Mouse (Mus musculus): Measurements from ENCODE around the gene Gm10722.
"Not testable (repeated sequence)": the region's sequence is repeated elsewhere in the genome, so short reads cannot be mapped to it uniquely, and the experiment has no call there.

Gm10722 gene

DNA sequence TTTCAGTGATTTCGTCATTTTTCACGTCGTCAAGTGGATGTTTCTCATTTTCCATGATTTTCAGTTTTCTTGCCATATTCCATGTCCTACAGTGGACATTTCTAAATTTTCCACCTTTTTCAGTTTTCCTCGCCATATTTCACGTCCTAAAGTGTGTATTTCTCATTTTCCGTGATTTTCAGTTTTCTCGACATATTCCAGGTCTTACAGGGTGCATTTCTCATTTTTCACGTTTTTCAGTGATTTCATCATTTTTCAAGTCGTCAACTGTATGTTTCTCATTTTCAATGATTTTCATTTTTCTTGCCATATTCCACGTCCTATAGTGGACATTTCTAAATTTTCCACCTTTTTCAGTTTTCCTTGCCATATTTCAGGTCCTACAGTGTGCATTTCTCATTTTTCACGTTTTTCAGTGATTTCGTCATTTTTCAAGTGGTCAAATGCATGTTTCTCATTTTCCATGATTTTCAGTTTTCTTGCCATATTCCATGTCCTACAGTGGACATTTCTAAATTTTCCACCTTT, at the start of gene Gm10722:
Gm10722 (plus strand) TSS at position 478 of the 528 bp plus-strand sequence.
- peak; percentile 21 for DNase-seq (ENCODE audit: low read depth)

DNA sequence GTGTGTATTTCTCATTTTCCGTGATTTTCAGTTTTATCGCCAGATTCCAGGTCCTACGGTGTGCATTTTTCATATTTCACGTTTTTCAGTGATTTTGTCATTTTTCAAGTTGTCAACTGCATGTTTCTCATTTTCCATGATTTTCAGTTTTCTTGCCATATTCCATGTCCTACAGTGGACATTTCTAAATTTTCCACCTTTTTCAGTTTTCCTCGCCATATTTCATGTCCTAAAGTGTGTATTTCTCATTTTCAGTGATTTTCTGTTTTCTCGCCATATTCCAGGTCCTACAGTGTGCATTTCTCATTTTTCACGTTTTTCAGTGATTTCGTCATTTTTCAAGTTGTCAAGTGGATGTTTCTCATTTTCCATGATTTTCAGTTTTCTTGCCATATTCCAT, 284 bp downstream of the Gm10722 start:
- not testable (repeated sequence) for DNase-seq (ENCODE audit: low read depth)

DNA sequence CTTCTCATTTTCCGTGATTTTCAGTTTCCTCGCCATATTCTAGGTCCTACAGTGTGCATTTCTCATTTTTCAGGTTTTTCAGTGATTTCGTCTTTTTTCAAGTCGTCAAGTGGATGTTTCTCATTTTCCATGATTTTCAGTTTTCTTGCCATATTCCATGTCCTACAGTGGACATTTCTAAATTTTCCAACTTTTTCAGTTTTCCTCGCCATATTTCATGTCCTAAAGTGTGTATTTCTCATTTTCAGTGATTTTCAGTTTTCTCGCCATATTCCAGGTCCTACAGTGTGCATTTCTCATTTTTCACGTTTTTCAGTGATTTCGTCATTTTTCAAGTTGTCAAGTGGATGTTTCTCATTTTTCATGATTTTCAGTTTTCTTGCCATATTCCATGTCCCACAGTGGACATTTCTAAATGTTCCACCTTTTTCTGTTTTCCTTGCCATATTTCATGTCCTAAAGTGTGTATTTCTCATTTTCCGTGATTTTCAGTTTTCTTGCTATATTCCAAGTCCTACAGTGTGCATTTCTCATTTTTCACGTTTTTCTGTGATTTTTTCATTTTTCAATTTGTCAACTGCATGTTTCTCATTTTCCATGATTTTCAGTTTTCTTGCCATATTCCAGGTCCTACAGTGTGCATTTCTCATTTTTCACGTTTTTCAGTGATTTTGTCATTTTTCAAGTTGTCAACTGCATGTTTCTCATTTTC, 1.4 kb downstream of the Gm10722 start:
- DNase-seq (ENCODE audit: low read depth) = peak; percentile 8

DNA sequence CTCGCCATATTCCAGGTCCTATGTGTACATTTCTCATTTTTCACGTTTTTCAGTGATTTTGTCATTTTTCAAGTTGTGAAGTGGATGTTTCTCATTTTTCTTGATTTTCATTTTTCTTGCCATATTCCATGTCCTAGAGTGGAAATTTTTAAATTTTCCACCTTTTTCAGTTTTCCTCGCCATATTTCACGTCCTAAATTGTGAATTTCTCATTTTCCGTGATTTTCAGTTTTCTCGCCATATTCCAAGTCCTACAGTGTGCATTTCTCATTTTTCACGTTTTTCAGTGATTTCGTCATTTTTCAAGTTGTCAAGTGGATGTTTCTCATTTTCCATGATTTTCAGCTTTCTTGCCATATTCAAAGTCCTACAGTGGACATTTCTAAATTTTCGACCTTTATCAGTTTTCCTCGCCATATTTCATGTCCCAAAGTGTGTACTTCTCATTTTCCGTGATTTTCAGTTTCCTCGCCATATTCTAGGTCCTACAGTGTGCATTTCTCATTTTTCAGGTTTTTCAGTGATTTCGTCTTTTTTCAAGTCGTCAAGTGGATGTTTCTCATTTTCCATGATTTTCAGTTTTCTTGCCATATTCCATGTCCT, 2.2 kb downstream of the Gm10722 start, which contains the start of gene Gm11168:
Gm11168 (plus strand) TSS at position 553 of the 603 bp plus-strand sequence.
- DNase-seq (ENCODE audit: low read depth) = not testable (repeated sequence)

DNA sequence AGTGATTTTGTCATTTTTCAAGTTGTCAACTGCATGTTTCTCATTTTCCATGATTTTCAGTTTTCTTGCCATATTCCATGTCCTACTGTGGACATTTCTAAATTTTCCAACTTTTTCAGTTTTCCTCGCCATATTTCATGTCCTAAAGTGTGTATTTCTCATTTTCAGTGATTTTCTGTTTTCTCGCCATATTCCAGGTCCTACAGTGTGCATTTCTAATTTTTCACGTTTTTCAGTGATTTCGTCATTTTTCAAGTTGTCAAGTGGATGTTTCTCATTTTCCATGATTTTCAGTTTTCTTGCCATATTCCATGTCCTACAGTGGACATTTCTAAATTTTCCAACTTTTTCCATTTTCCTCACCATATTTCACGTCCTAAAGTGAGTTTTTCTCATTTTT, 5.5 kb downstream of the Gm10722 start:
- not testable (repeated sequence) for DNase-seq (ENCODE audit: low read depth)

DNA sequence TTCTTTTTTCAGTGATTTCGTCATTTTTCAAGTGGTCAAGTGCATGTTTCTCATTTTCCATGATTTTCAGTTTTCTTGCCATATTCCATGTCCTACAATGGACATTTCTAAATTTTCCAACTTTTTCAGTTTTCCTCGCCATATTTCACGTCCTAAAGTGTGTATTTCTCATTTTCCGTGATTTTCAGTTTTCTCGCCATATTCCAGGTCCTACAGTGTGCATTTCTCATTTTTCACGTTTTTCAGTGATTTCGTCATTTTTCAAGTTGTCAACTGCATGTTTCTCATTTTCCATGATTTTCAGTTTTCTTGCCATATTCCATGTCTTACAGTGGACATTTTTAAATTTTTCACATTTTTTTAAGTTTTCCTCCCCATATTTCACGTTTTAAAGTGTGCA, 5.9 kb downstream of the Gm10722 start:
- DNase-seq (ENCODE audit: low read depth) = not testable (repeated sequence)

DNA sequence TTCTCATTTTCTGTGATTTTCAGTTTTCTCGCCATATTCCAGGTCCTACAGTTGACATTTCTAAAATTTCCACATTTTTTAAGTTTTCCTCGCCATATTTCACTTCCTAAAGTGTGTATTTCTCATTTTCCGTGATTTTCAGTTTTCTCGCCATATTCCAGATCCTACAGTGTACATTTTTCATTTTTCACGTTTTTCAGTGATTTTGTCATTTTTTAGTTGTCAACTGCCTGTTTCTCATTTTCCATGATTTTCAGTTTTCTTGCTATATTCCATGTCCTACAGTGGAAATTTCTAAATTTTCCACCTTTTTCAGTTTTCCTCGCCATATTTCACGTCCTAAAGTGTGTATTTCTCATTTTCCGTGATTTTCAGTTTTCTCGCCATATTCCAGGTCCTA, 6.5 kb downstream of the Gm10722 start:
- DNase-seq (ENCODE audit: low read depth) = peak; percentile 2

DNA sequence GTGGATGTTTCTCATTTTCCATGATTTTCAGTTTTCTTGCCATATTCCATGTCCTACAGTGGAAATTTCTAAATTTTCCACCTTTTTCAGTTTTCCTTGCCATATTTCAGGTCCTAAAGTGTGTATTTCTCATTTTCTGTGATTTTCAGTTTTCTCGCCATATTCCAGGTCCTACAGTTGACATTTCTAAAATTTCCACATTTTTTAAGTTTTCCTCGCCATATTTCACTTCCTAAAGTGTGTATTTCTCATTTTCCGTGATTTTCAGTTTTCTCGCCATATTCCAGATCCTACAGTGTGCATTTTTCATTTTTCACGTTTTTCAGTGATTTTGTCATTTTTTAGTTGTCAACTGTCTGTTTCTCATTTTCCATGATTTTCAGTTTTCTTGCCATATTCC, 8.6 kb downstream of the Gm10722 start:
- not testable (repeated sequence) for DNase-seq (ENCODE audit: low read depth)

DNA sequence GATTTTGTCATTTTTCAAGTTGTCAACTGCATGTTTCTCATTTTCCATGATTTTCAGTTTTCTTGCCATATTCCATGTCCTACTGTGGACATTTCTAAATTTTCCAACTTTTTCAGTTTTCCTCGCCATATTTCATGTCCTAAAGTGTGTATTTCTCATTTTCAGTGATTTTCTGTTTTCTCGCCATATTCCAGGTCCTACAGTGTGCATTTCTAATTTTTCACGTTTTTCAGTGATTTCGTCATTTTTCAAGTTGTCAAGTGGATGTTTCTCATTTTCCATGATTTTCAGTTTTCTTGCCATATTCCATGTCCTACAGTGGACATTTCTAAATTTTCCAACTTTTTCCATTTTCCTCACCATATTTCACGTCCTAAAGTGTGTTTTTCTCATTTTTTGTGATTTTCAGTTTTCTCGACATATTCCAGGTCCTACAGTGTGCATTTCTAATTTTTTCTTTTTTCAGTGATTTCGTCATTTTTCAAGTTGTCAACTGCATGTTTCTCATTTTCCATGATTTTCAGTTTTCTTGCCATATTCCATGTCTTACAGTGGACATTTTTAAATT, 11.4 kb downstream of the Gm10722 start:
- not testable (repeated sequence) for DNase-seq (ENCODE audit: low read depth)

DNA sequence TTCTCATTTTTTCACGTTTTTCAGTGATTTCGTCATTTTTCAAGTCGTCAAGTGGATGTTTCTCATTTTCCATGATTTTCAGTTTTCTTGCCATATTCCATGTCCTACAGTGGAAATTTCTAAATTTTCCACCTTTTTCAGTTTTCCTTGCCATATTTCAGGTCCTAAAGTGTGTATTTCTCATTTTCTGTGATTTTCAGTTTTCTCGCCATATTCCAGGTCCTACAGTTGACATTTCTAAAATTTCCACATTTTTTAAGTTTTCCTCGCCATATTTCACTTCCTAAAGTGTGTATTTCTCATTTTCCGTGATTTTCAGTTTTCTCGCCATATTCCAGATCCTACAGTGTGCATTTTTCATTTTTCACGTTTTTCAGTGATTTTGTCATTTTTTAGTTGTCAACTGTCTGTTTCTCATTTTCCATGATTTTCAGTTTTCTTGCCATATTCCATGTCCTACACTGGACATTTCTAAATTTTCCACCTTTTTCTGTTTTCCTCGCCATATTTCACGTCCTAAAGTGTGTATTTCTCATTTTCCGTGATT, 12.1 kb downstream of the Gm10722 start, which contains the start of gene Gm10721:
Gm10721 (plus strand) TSS at position 408 of the 547 bp plus-strand sequence.
- not testable (repeated sequence) for DNase-seq (ENCODE audit: low read depth)

DNA sequence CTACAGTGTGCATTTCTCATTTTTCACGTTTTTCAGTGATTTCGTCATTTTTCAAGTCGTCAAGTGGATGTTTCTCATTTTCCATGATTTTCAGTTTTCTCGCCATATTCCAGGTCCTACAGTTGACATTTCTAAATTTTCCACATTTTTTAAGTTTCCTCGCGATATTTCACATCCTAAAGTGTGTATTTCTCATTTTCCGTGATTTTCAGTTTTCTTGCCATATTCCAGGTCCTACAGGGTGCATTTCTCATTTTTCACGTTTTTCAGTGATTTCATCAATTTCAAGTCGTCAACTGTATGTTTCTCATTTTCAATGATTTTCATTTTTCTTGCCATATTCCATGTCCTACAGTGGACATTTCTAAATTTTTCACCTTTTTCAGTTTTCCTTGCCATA, 14.6 kb downstream of the Gm10722 start, which contains the start of gene Gm10720:
Gm10720 (plus strand) TSS at position 301 of the 400 bp plus-strand sequence.
- not testable (repeated sequence) for DNase-seq (ENCODE audit: low read depth)

DNA sequence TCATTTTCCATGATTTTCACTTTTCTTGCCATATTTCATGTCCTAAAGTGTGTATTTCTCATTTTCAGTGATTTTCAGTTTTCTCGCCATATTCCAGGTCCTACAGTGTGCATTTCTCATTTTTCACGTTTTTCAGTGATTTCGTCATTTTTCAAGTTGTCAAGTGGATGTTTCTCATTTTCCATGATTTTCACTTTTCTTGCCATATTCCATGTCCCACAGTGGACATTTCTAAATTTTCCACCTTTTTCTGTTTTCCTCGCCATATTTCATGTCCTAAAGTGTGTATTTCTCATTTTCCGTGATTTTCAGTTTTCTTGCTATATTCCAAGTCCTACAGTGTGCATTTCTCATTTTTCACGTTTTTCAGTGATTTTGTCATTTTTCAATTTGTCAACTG, 15.2 kb downstream of the Gm10722 start:
- DNase-seq (ENCODE audit: low read depth) = not testable (repeated sequence)

DNA sequence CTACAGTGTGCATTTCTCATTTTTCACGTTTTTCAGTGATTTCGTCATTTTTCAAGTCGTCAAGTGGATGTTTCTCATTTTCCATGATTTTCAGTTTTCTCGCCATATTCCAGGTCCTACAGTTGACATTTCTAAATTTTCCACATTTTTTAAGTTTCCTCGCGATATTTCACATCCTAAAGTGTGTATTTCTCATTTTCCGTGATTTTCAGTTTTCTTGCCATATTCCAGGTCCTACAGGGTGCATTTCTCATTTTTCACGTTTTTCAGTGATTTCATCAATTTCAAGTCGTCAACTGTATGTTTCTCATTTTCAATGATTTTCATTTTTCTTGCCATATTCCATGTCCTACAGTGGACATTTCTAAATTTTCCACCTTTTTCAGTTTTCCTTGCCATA, 16.4 kb downstream of the Gm10722 start, which contains the start of gene Gm10719:
Gm10719 (plus strand) TSS at position 301 of the 400 bp plus-strand sequence.
- DNase-seq (ENCODE audit: low read depth) = not testable (repeated sequence)

DNA sequence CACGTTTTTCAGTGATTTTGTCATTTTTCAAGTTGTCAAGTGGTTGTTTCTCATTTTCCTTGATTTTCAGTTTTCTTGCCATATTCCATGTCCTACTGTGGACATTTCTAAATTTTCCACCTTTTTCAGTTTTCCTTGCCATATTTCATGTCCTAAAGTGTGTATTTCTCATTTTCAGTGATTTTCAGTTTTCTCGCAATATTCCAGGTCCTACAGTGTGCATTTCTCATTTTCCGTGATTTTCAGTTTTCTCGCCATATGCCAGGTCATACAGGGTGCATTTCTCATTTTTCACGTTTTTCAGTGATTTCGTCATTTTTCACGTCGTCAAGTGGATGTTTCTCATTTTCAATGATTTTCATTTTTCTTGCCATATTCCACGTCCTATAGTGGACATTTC, 18.2 kb downstream of the Gm10722 start:
- not testable (repeated sequence) for DNase-seq (ENCODE audit: low read depth)

DNA sequence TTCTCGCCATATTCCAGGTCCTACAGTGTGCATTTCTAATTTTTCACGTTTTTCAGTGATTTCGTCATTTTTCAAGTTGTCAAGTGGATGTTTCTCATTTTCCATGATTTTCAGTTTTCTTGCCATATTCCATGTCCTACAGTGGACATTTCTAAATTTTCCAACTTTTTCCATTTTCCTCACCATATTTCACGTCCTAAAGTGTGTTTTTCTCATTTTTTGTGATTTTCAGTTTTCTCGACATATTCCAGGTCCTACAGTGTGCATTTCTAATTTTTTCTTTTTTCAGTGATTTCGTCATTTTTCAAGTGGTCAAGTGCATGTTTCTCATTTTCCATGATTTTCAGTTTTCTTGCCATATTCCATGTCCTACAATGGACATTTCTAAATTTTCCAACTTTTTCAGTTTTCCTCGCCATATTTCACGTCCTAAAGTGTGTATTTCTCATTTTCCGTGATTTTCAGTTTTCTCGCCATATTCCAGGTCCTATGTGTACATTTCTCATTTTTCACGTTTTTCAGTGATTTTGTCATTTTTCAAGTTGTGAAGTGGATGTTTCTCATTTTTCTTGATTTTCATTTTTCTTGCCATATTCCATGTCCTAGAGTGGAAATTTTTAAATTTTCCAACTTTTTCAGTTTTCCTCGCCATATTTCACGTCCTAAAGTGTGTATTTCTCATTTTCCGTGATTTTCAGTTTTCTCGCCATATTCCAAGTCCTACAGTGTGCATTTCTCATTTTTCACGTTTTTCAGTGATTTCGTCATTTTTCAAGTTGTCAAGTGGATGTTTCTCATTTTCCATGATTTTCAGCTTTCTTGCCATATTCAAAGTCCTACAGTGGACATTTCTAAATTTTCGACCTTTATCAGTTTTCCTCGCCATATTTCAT, 19.4 kb downstream of the Gm10722 start:
- not testable (repeated sequence) for DNase-seq (ENCODE audit: low read depth)

DNA sequence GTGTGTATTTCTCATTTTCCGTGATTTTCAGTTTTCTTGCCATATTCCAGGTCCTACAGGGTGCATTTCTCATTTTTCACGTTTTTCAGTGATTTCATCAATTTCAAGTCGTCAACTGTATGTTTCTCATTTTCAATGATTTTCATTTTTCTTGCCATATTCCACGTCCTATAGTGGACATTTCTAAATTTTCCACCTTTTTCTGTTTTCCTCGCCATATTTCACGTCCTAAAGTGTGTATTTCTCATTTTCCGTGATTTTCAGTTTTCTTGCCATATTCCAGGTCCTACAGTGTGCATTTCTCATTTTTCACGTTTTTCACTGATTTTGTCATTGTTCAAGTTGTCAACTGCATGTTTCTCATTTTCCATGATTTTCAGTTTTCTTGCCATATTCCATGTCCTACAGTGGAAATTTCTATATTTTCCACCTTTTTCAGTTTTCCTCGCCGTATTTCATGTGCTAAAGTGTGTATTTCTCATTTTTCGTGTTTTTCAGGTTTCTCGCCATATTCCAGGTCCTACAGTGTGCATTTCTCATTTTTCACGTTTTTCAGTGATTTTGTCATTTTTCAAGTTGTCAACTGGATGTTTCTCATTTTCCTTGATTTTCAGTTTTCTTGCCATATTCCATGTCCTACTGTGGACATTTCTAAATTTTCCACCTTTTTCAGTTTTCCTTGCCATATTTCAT, 21.7 kb downstream of the Gm10722 start:
- DNase-seq (ENCODE audit: low read depth) = peak; percentile 18

DNA sequence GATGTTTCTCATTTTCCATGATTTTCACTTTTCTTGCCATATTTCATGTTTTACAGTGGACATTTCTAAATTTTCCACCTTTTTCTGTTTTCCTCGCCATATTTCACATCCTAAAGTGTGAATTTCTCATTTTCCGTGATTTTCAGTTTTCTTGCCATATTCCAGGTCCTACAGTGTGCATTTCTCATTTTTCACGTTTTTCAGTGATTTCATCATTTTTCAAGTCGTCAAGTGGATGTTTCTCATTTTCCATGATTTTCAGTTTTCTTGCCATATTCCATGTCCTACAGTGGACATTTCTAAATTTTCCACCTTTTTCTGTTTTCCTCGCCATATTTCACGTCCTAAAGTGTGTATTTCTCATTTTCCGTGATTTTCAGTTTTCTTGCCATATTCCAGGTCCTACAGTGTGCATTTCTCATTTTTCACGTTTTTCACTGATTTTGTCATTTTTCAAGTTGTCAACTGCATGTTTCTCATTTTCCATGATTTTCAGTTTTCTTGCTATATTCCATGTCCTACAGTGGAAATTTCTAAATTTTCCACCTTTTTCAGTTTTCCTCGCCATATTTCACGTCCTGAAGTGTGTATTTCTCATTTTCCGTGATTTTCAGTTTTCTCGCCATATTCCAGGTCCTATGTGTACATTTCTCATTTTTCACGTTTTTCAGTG, 22.7 kb downstream of the Gm10722 start, which contains the start of gene Gm10718:
Gm10718 (plus strand) TSS at position 236 of the 673 bp plus-strand sequence.
- DNase-seq (ENCODE audit: low read depth) = not testable (repeated sequence)

DNA sequence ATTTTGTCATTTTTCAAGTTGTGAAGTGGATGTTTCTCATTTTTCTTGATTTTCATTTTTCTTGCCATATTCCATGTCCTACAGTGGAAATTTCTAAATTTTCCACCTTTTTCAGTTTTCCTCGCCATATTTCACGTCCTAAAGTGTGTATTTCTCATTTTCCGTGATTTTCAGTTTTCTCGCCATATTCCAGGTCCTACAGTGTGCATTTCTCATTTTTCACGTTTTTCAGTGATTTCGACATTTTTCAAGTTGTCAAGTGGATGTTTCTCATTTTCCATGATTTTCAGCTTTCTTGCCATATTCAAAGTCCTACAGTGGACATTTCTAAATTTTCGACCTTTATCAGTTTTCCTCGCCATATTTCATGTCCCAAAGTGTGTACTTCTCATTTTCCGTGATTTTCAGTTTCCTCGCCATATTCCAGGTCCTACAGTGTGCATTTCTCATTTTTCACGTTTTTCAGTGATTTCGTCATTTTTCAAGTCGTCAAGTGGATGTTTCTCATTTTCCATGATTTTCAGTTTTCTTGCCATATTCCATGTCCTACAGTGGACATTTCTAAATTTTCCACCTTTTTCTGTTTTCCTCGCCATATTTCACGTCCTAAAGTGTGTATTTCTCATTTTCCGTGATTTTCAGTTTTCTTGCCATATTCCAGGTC, 23.4 kb downstream of the Gm10722 start:
- not testable (repeated sequence) for DNase-seq (ENCODE audit: low read depth)

DNA sequence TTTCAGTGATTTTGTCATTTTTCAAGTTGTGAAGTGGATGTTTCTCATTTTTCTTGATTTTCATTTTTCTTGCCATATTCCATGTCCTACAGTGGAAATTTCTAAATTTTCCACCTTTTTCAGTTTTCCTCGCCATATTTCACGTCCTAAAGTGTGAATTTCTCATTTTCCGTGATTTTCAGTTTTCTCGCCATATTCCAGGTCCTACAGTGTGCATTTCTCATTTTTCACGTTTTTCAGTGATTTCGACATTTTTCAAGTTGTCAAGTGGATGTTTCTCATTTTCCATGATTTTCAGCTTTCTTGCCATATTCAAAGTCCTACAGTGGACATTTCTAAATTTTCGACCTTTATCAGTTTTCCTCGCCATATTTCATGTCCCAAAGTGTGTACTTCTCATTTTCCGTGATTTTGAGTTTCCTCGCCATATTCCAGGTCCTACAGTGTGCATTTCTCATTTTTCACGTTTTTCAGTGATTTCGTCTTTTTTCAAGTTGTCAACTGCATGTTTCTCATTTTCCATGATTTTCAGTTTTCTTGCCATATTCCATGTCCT, 24.3 kb downstream of the Gm10722 start, which contains the start of gene Gm10717:
Gm10717 (plus strand) TSS at position 506 of the 556 bp plus-strand sequence.
- not testable (repeated sequence) for DNase-seq (ENCODE audit: low read depth)
